Mouse (Mus musculus) A20 (cell line): ENCODE results near the gene Olfr168.
"Not testable (repeated sequence)": the region's sequence is repeated elsewhere in the genome, so short reads cannot be mapped to it uniquely, and the experiment has no call there.

Experiments used
- DNase-seq: peaks from one replicate; pipeline ENCODE4 v3.0.0-alpha.2; 2011; ENCODE audit warnings: low read depth, low spot score

The Olfr168 gene

GRCm38 (mm10) chr16:19535455-19535854 is at the start of gene Olfr168:
TSS of gene Olfr168 (minus strand) at chr16:19535555.
- no peak for DNase-seq

GRCm38 (mm10) chr16:19571709-19572108 is 36.4 kb upstream of the Olfr168 start, which contains the start of gene Olfr169:
TSS of gene Olfr169 (minus strand) at chr16:19571809.
- not testable (repeated sequence) for DNase-seq

GRCm38 (mm10) chr16:19553429-19553828 is 18.1 kb upstream of the Olfr168 start:
- not testable (repeated sequence) for DNase-seq

- not testable (repeated sequence) for DNase-seq
Observed at GRCm38 (mm10) chr16:19552246-19552645, 16.9 kb upstream of the Olfr168 start.

GRCm38 (mm10) chr16:19522166-19522565 is 13.2 kb downstream of the Olfr168 start, which contains the start of gene Olfr167:
TSS of gene Olfr167 (minus strand) at chr16:19522266.
- DNase-seq = no peak

- DNase-seq = no peak
Observed at GRCm38 (mm10) chr16:19483394-19483793, 52.0 kb downstream of the Olfr168 start, which contains the start of gene Olfr166. TSS of gene Olfr166 (plus strand) at chr16:19483694.
